Mouse (Mus musculus) lung, embryonic 14.5 days (tissue): Measurements from ENCODE around the gene Hivep2. TPM values are rescaled to one million over a fixed set of nuclear protein-coding genes. Genes with fewer than 3 reads are reported as not detected.

Experiments used
- ATAC-seq: fragments of 200-750 bp; cut with Nextera tagmentation; 2 replicates; pipeline ENCODE4 v1.8.0; 2017; ENCODE audit warnings: mild to moderate bottlenecking, moderate TSS enrichment, moderate library complexity; ENCODE audit not compliant: insufficient read depth
- DNase-seq: peaks from one replicate; pipeline ENCODE4 v3.0.0-alpha.2; 2015
- H3K27ac ChIP-seq: fragments of 300-500 bp; sonication (generic); 2 replicates; pipeline ENCODE4 v1.5.1; 2014; ENCODE audit warnings: low read depth, mild to moderate bottlenecking, moderate library complexity
- H3K27me3 ChIP-seq: fragments of 300-500 bp; sonication (generic); 2 replicates; pipeline ENCODE4 v1.6.1; 2014; ENCODE audit warnings: low read length, control low read depth; ENCODE audit not compliant: insufficient read depth
- H3K36me3 ChIP-seq: fragments of 300-500 bp; sonication (generic); 2 replicates; pipeline ENCODE4 v1.6.1; 2014; ENCODE audit warnings: control low read depth; ENCODE audit not compliant: insufficient read depth
- H3K4me1 ChIP-seq: fragments of 300-500 bp; sonication (generic); 2 replicates; pipeline ENCODE4 v1.6.1; 2014; ENCODE audit warnings: antibody characterized with exemption, control low read depth; ENCODE audit not compliant: insufficient read depth
- H3K4me2 ChIP-seq: fragments of 300-500 bp; sonication (generic); 2 replicates; pipeline ENCODE4 v1.6.1; 2014; ENCODE audit warnings: mild to moderate bottlenecking
- H3K4me3 ChIP-seq: fragments of 300-500 bp; sonication (generic); 2 replicates; pipeline ENCODE4 v1.5.1; 2014; ENCODE audit warnings: low read depth, low read length
- H3K9ac ChIP-seq: fragments of 300-500 bp; sonication (generic); 2 replicates; pipeline ENCODE4 v1.6.1; 2014
- H3K9me3 ChIP-seq: fragments of 300-500 bp; sonication (generic); 2 replicates; pipeline ENCODE4 v1.6.1; 2016; ENCODE audit warnings: low read depth, low read length, control low read depth
- CTCF ChIP-seq: IDR thresholded peaks from 2 replicates; pipeline ENCODE4 v1.5.1; 2016; ENCODE audit warnings: antibody characterized with exemption, low read depth
- WGBS: fragments of 180-500 bp; shearing (Covaris S2); extraction: QIAGEN DNeasy Blood & Tissue Kit; methylation state at CpG from one replicate; pipeline ENCODE4 v1.1.7; 2014; 5-methylcytosine and 5-hydroxymethylcytosine counted together
- polyA plus RNA-seq: library from polyadenylated mRNA; unstranded; fragments of >200 nt; fragmentation: Nextera tagmentation; extraction: Ambion mirVana; gene quantifications from 2 replicates; pipeline ENCODE4 v1.2.1, GENCODE M21; 2014

The Hivep2 gene
- polyA plus RNA-seq, 1 experiment from 2014 or later, result 5.3 TPM

- no peak for TF ChIP-seq CTCF
- no peaks in the 10 kb centered on the region for H3K36me3 ChIP-seq
- ATAC-seq (no peak; the same call in 1 of the 2 replicates), DNase-seq (no peak)
- no peaks in the 10 kb centered on the region for H3K9me3 ChIP-seq
- no peak overlapping the region for H3K9ac ChIP-seq
- no peaks in the 10 kb centered on the region for H3K27me3 ChIP-seq
- no peak overlapping the region for H3K4me3 ChIP-seq
- no peaks in the 10 kb centered on the region for H3K4me1 ChIP-seq
- no peak overlapping the region for H3K27ac ChIP-seq
- no peak overlapping the region for H3K4me2 ChIP-seq
- 47% methylated on average over 11 of the region's 11 CpGs for WGBS
Observed at GRCm38 (mm10) chr10:14186352-14186976, 220.6 kb downstream of the Hivep2 start.

- DNase-seq, result no peak
- H3K27ac ChIP-seq, result no peak overlapping the region
- H3K9ac ChIP-seq, result no peak overlapping the region
- no peak for TF ChIP-seq CTCF
- H3K36me3 ChIP-seq, result no peaks in the 10 kb centered on the region
- no peak for ATAC-seq
- no peaks in the 10 kb centered on the region for H3K27me3 ChIP-seq
- H3K4me1 ChIP-seq, result no peaks in the 10 kb centered on the region
- no peaks in the 10 kb centered on the region for H3K9me3 ChIP-seq
- no peak overlapping the region for H3K4me2 ChIP-seq
- 25% methylated on average over 4 of the region's 4 CpGs for WGBS
- no peak overlapping the region for H3K4me3 ChIP-seq
Observed at GRCm38 (mm10) chr10:14189050-14189449, 223.2 kb downstream of the Hivep2 start.

GRCm38 (mm10) chr10:14191202-14191601 lies 225.3 kb downstream of the Hivep2 start:
- H3K36me3 ChIP-seq, result no peaks in the 10 kb centered on the region
- no peak for TF ChIP-seq CTCF
- H3K4me3 ChIP-seq, result no peak overlapping the region
- H3K4me2 ChIP-seq, result no peak overlapping the region
- no peaks in the 10 kb centered on the region for H3K9me3 ChIP-seq
- DNase-seq (no peak), ATAC-seq (no peak)
- no peaks in the 10 kb centered on the region for H3K4me1 ChIP-seq
- H3K27me3 ChIP-seq, result no peaks in the 10 kb centered on the region
- WGBS, result 64% methylated on average over 10 of the region's 10 CpGs
- H3K9ac ChIP-seq, result no peak overlapping the region
- no peak overlapping the region for H3K27ac ChIP-seq

GRCm38 (mm10) chr10:14192156-14192555 lies 226.3 kb downstream of the Hivep2 start:
- Histone ChIP-seq H3K9me3 (no peaks in the 10 kb centered on the region), H3K4me1 (no peaks in the 10 kb centered on the region), H3K36me3 (no peaks in the 10 kb centered on the region), H3K4me2 (no peak overlapping the region), H3K4me3 (no peak overlapping the region), H3K9ac (no peak overlapping the region), H3K27me3 (no peaks in the 10 kb centered on the region), H3K27ac (no peak overlapping the region)
- 54% methylated on average over 4 of the region's 4 CpGs for WGBS
- no peak for TF ChIP-seq CTCF
- ATAC-seq (no peak), DNase-seq (peak; percentile 44)

GRCm38 (mm10) chr10:14193702-14194101 lies 227.8 kb downstream of the Hivep2 start:
- 75% methylated on average over 4 of the region's 4 CpGs for WGBS

GRCm38 (mm10) chr10:14195778-14196650 lies 230.1 kb downstream of the Hivep2 start:
- no peaks in the 10 kb centered on the region for H3K9me3 ChIP-seq
- H3K4me1 ChIP-seq, result no peaks in the 10 kb centered on the region
- ATAC-seq, result no peak
- TF ChIP-seq CTCF, result no peak
- no peak overlapping the region for H3K9ac ChIP-seq
- H3K27ac ChIP-seq, result no peak overlapping the region
- no peaks in the 10 kb centered on the region for H3K36me3 ChIP-seq
- no peak for DNase-seq
- H3K4me2 ChIP-seq, result no peak overlapping the region
- H3K4me3 ChIP-seq, result no peak overlapping the region
- WGBS, result 79% methylated on average over 17 of the region's 17 CpGs
- H3K27me3 ChIP-seq, result no peaks in the 10 kb centered on the region

More at GRCm38 (mm10) chr10:14193702-14194101, 227.8 kb downstream of the Hivep2 start:
- Histone ChIP-seq H3K9ac (no peak overlapping the region), H3K27ac (no peak overlapping the region), H3K27me3 (no peaks in the 10 kb centered on the region), H3K4me1 (no peaks in the 10 kb centered on the region), H3K4me2 (no peak overlapping the region), H3K4me3 (no peak overlapping the region), H3K36me3 (no peaks in the 10 kb centered on the region), H3K9me3 (no peaks in the 10 kb centered on the region)
- ATAC-seq (no peak), DNase-seq (no peak)
- no peak for TF ChIP-seq CTCF

GRCm38 (mm10) chr10:14196785-14197184 lies 230.9 kb downstream of the Hivep2 start:
- H3K36me3 ChIP-seq, result no peaks in the 10 kb centered on the region
- H3K27me3 ChIP-seq, result no peaks in the 10 kb centered on the region
- H3K27ac ChIP-seq, result no peak overlapping the region
- H3K9me3 ChIP-seq, result no peaks in the 10 kb centered on the region
- no peak overlapping the region for H3K4me2 ChIP-seq
- H3K4me3 ChIP-seq, result no peak overlapping the region
- no peaks in the 10 kb centered on the region for H3K4me1 ChIP-seq
- no peak overlapping the region for H3K9ac ChIP-seq
- no peak for TF ChIP-seq CTCF
- DNase-seq (no peak), ATAC-seq (no peak)
- 82% methylated on average over 7 of the region's 7 CpGs for WGBS
